Mouse (Mus musculus): ENCODE data around the gene Cog5. TPM values are rescaled to one million over a fixed set of nuclear protein-coding genes. Genes with fewer than 3 reads are reported as not detected.

The Cog5 gene
- polyA plus RNA-seq, 1 experiment from 2014 or later = 27.6 TPM

DNA sequence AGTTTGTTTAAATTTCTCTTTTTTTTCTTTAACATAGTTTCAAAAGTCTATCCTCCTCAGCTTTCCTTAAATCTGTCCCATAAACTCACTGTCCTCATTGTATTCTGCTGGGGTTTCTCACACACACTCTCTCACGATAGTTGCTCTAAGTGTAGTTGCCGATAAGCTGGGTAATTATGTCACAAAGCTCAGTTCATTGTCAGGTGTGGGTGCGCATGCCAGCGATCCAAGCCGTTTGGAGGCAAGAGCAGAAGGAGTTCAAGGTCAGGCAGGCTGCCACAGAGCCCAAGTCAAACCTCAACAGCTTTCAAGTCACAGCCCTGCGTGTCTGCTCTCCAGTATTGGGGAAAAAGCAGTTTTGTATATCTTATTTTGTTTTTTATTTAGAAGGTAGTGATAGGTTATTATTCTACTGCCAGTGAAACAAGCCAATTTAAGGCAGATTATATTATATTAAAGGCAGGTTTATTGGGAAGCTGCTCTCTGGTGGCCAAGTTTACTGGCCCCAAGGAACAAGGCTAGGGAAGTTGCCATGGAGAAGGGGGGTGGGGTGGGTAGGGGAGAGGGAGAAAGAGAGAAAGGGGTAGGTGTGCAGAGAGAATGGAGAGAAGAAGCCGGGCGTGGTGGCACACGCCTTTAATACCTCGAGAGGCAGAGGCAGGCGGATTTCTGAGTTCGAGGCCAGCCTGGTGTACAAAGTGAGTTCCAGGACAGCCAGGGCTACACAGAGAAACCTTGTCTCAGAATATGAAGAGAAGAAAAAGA, 71.0 kb downstream of the Cog5 start:
- H3K27ac ChIP-seq (ENCODE audit: low read length) = no peak overlapping the region
- H3K9ac ChIP-seq (replicated peaks; ENCODE audit: low read length) = no peak overlapping the region
- H3K4me1 ChIP-seq (ENCODE audit: insufficient read depth, low read length) = no peaks in the 10 kb centered on the region
- no peak overlapping the region for H3K4me3 ChIP-seq (ENCODE audit: low read length)
- no peaks in the 10 kb centered on the region for H3K9me3 ChIP-seq (ENCODE audit: low read length)
- H3K4me2 ChIP-seq (replicated peaks; ENCODE audit: low read depth, low read length) = no peak overlapping the region
- no peak for ATAC-seq (ENCODE audit: low FRiP score, low TSS enrichment)
- 90% methylated on average over 12 of the region's 12 CpGs for WGBS
- H3K27me3 ChIP-seq (ENCODE audit: insufficient read depth, low read length) = no peaks in the 10 kb centered on the region
- H3K36me3 ChIP-seq (ENCODE audit: insufficient read depth, low read length) = no peaks in the 10 kb centered on the region

DNA sequence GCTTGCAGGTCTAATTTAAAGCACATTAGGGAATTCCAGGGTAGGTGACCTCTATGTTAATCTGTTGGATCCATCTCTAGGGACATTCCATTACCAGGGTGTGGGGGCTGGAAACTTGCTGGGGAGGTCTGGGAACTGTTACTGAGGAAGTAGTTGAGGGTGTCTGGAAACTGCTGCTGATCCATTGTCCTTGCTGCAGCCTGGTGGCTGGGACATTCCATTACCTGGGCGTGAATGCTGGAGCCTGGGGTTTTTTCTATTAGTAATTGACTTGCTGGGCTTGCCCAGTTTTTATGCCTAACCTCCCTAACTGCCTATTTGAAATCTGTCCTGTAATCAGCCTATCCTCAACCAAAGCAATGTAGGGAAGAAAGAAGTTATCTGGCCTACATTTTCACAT, 72.0 kb downstream of the Cog5 start:
- H3K9me3 ChIP-seq (ENCODE audit: low read length) = no peaks in the 10 kb centered on the region
- no peaks in the 10 kb centered on the region for H3K4me1 ChIP-seq (ENCODE audit: insufficient read depth, low read length)
- no peak overlapping the region for H3K9ac ChIP-seq (replicated peaks; ENCODE audit: low read length)
- ATAC-seq (ENCODE audit: low FRiP score, low TSS enrichment) = no peak
- H3K27ac ChIP-seq (ENCODE audit: low read length) = no peak overlapping the region
- no peak overlapping the region for H3K4me2 ChIP-seq (replicated peaks; ENCODE audit: low read depth, low read length)
- H3K36me3 ChIP-seq (ENCODE audit: insufficient read depth, low read length) = no peaks in the 10 kb centered on the region
- H3K4me3 ChIP-seq (ENCODE audit: low read length) = no peak overlapping the region
- WGBS = 73% methylated on average over 1 of the region's 1 CpGs
- H3K27me3 ChIP-seq (ENCODE audit: insufficient read depth, low read length) = no peaks in the 10 kb centered on the region

DNA sequence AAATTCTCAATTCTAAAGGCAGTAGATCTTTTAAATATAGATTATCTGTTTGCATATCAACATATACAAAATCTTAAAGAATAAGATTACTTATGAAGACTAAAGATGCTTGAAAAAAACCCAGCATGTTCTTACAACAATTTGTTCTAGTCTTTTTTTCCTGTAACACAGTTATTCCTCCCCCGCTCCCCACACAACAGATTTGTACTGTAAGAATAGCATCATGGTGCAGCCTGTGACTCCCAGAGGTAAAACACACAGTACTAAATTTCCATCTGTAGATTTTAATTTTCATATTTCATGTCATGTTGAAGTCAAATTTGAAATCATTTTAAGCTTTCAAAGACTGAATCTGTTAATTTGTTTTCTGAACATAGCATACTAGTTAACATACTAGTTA, 75.5 kb downstream of the Cog5 start:
- WGBS = 91% methylated on average over 1 of the region's 1 CpGs
- Histone ChIP-seq H3K9me3 (ENCODE audit: low read length) (no peaks in the 10 kb centered on the region), H3K9ac (replicated peaks; ENCODE audit: low read length) (no peak overlapping the region), H3K4me3 (ENCODE audit: low read length) (no peak overlapping the region), H3K27me3 (ENCODE audit: insufficient read depth, low read length) (no peaks in the 10 kb centered on the region), H3K36me3 (ENCODE audit: insufficient read depth, low read length) (no peaks in the 10 kb centered on the region), H3K4me1 (ENCODE audit: insufficient read depth, low read length) (no peaks in the 10 kb centered on the region), H3K27ac (ENCODE audit: low read length) (no peak overlapping the region), H3K4me2 (replicated peaks; ENCODE audit: low read depth, low read length) (no peak overlapping the region)
- ATAC-seq (ENCODE audit: low FRiP score, low TSS enrichment) = no peak

DNA sequence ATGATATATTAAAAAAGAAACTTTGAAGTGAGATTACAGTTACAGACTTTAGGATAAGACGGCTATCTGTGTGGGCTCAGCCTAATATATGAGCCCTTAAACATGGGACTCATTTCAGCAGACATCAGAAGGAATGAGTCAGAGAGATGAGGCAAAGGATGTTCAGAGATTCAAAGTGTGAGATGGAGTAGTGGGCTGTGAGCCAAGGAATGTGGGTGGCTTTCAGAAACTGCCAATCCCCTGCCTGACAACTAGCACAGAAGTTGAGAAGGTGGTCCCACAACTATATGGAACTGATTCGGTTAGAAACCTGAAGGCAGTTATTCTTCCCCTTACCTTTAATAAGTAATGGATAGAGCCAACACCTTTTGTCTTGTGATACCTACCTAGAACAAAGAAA, 79.9 kb downstream of the Cog5 start:
- Histone ChIP-seq H3K36me3 (ENCODE audit: insufficient read depth, low read length) (no peaks in the 10 kb centered on the region), H3K4me2 (replicated peaks; ENCODE audit: low read depth, low read length) (no peak overlapping the region), H3K9me3 (ENCODE audit: low read length) (no peaks in the 10 kb centered on the region), H3K27me3 (ENCODE audit: insufficient read depth, low read length) (no peaks in the 10 kb centered on the region), H3K4me1 (ENCODE audit: insufficient read depth, low read length) (no peaks in the 10 kb centered on the region), H3K4me3 (ENCODE audit: low read length) (no peak overlapping the region), H3K27ac (ENCODE audit: low read length) (no peak overlapping the region), H3K9ac (replicated peaks; ENCODE audit: low read length) (no peak overlapping the region)
- no peak for ATAC-seq (ENCODE audit: low FRiP score, low TSS enrichment)
- WGBS = 88% methylated on average over 2 of the region's 2 CpGs

DNA sequence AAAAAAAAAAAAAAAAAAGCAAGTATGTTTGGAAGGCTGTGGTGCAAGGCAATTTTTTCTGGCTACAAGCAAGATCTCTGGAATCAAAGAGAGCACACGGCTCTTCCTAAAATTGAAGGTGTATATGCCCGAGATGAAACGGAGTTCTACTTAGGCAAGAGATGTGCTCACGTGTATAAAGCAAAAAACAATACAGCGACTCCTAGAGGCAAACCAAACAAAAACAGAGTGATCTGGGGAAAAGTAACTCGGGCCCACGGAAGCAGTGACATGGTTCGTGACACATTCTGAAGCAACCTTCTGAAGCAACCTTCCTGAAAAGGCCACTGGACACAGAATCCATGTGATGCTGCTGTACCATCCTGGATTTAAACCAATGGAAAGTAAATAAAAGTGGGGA, 92.6 kb downstream of the Cog5 start:
- Histone ChIP-seq H3K9me3 (ENCODE audit: low read length) (0 out of 2 replicates have a peak, but pooled peaks cover 8% of the 10 kb centered on the region), H3K9ac (replicated peaks; ENCODE audit: low read length) (no peak overlapping the region), H3K36me3 (ENCODE audit: insufficient read depth, low read length) (no peaks in the 10 kb centered on the region), H3K4me1 (ENCODE audit: insufficient read depth, low read length) (no peaks in the 10 kb centered on the region), H3K27me3 (ENCODE audit: insufficient read depth, low read length) (no peaks in the 10 kb centered on the region), H3K27ac (ENCODE audit: low read length) (no peak overlapping the region), H3K4me3 (ENCODE audit: low read length) (no peak overlapping the region), H3K4me2 (replicated peaks; ENCODE audit: low read depth, low read length) (no peak overlapping the region)
- 85% methylated on average over 8 of the region's 8 CpGs for WGBS
- ATAC-seq (ENCODE audit: low FRiP score, low TSS enrichment) = no peak

DNA sequence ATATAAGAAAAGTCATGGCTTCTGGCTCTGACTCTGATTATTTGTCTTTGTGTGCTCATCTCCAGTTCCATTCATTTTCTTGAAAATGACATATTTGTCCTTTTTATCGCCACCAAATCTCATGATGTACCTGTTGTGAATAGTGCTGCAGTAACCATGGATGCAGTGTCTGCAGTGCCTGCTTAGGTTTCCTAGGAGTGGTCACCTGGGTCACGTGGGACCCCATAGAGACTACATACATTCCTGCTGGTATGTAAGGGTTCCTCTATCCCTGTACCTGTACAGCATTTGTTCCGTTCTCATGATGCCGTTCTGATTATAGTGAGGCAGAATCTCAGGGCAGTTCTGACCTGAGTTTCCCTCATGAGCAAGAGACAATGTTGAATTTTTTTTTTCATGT, 95.2 kb downstream of the Cog5 start:
- Histone ChIP-seq H3K4me2 (replicated peaks; ENCODE audit: low read depth, low read length) (no peak overlapping the region), H3K27me3 (ENCODE audit: insufficient read depth, low read length) (no peaks in the 10 kb centered on the region), H3K9me3 (ENCODE audit: low read length) (no peaks in the 10 kb centered on the region), H3K36me3 (ENCODE audit: insufficient read depth, low read length) (no peaks in the 10 kb centered on the region), H3K4me1 (ENCODE audit: insufficient read depth, low read length) (no peaks in the 10 kb centered on the region), H3K9ac (replicated peaks; ENCODE audit: low read length) (no peak overlapping the region), H3K27ac (ENCODE audit: low read length) (no peak overlapping the region), H3K4me3 (ENCODE audit: low read length) (no peak overlapping the region)
- 92% methylated on average over 4 of the region's 4 CpGs for WGBS
- no peak for ATAC-seq (ENCODE audit: low FRiP score, low TSS enrichment)

DNA sequence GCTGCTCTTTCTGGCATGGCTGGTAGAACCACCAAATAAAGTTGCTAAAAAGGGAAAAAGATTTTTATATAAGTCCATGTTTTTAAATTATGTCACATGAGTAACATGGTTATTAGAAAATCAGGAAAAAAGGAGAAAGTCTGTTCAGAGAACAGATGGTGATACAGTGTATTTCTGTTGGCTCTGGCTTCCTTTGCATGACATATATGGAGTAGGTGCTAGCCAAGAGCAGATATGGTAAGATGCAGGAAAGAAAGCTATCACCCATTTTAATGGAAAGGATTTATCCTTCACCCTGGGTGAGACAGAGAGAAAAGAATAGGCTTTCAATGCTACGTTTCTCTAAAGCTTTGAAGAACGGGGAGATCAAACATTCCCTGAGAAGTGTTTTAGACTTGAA, 99.8 kb downstream of the Cog5 start:
- no peak for ATAC-seq (ENCODE audit: low FRiP score, low TSS enrichment)

DNA sequence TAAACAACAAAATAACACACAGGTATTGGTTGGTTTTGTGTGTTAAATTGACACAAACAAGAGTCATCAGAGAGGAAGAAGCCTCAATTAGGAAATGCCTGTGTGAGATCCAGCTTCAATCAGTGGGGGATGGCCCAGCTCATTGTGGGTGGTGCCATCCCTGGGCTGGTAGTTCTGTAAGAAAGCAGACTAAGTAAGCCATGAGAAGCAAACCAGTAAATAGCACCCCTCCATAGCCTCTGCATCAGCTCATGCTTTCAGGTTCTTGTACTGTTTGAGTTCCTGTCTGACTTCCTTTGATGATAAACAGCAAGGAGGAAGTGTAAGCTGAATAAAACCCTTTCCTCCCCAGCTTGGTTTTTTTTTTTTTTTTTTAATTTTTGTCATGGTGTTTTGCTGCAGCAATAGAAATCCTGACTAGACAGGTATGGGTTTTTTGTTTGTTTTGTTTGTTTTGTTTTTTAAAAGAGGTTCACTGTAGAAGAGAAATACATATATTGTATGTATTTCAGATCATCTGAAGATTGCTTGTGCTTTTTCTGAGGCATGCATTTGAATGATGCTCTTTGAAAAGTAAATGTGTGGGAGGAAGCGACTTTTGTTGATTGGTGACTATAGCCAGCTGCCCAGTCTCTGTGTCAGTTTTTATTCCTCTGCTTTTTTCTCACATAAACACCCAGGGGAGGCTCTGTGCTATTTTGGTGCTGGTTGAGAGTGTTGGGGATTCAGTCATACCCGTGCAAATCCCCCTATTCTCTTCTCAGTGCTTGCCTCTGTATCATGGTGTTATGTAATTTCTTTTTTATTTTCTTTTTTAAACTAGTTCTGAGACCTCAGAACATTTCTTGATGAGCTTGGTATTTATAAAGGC, 101.5 kb downstream of the Cog5 start:
- no peak overlapping the region for H3K4me3 ChIP-seq (ENCODE audit: low read length)
- H3K27ac ChIP-seq (ENCODE audit: low read length) = no peak overlapping the region
- H3K4me2 ChIP-seq (replicated peaks; ENCODE audit: low read depth, low read length) = no peak overlapping the region
- H3K9me3 ChIP-seq (ENCODE audit: low read length) = no peaks in the 10 kb centered on the region
- no peak overlapping the region for H3K9ac ChIP-seq (replicated peaks; ENCODE audit: low read length)
- no peak for ATAC-seq (ENCODE audit: low FRiP score, low TSS enrichment)
- H3K36me3 ChIP-seq (ENCODE audit: insufficient read depth, low read length) = no peaks in the 10 kb centered on the region
- no peaks in the 10 kb centered on the region for H3K27me3 ChIP-seq (ENCODE audit: insufficient read depth, low read length)
- no peaks in the 10 kb centered on the region for H3K4me1 ChIP-seq (ENCODE audit: insufficient read depth, low read length)
- 45% methylated on average over 2 of the region's 2 CpGs for WGBS

More for the DNA sequence above, 99.8 kb downstream of the Cog5 start:
- Histone ChIP-seq H3K9me3 (ENCODE audit: low read length) (no peaks in the 10 kb centered on the region), H3K36me3 (ENCODE audit: insufficient read depth, low read length) (no peaks in the 10 kb centered on the region), H3K4me2 (replicated peaks; ENCODE audit: low read depth, low read length) (no peak overlapping the region), H3K27ac (ENCODE audit: low read length) (no peak overlapping the region), H3K4me3 (ENCODE audit: low read length) (no peak overlapping the region), H3K4me1 (ENCODE audit: insufficient read depth, low read length) (no peaks in the 10 kb centered on the region), H3K9ac (replicated peaks; ENCODE audit: low read length) (no peak overlapping the region), H3K27me3 (ENCODE audit: insufficient read depth, low read length) (no peaks in the 10 kb centered on the region)
- WGBS = 72% methylated on average over 2 of the region's 2 CpGs

DNA sequence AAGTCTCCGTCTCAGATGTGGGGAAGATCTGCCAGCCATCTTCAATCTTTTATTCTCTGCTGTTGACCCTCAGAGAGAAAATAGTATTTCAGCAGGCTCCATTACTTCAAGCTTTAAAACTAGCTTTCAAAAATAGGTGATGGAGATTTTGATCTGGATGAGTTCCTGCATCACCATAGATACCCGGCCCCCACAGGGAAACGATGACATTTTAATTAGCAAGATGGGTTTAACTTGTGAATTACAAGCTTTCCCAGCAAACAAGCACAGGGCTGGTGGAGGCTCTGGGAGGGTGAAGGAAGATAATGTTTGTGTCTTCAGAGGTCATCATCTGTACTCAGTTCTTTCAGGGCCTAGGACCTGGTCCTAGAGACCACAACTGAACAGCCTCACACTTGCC, 118.9 kb downstream of the Cog5 start:
- Histone ChIP-seq H3K36me3 (ENCODE audit: insufficient read depth, low read length) (no peaks in the 10 kb centered on the region), H3K27ac (ENCODE audit: low read length) (no peak overlapping the region), H3K27me3 (ENCODE audit: insufficient read depth, low read length) (no peaks in the 10 kb centered on the region), H3K4me2 (replicated peaks; ENCODE audit: low read depth, low read length) (no peak overlapping the region), H3K9me3 (ENCODE audit: low read length) (no peaks in the 10 kb centered on the region), H3K4me1 (ENCODE audit: insufficient read depth, low read length) (peaks cover 5% of the 10 kb centered on the region), H3K4me3 (ENCODE audit: low read length) (no peak overlapping the region), H3K9ac (replicated peaks; ENCODE audit: low read length) (no peak overlapping the region)
- no peak for ATAC-seq (ENCODE audit: low FRiP score, low TSS enrichment)
- WGBS = 55% methylated on average over 3 of the region's 3 CpGs

DNA sequence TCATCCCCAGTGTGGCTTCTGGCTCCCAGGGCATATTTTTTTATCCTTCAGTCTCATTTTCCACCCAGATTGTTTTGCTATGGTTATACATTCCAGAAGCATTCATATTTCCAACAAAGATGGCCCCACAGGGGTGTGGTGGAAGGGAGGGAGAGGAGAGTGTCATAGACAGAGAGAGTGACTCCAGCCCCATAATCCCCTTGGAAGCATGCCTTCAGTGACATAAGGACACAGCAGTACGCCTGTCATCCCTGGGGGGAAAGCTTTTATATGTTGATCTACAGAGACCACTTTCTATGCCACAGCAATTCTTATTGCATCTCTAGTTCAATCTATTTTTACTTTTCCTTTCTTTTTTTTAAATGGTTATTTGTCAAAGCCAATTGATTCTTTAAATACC, 129.6 kb downstream of the Cog5 start:
- no peak overlapping the region for H3K4me2 ChIP-seq (replicated peaks; ENCODE audit: low read depth, low read length)
- no peaks in the 10 kb centered on the region for H3K4me1 ChIP-seq (ENCODE audit: insufficient read depth, low read length)
- ATAC-seq (ENCODE audit: low FRiP score, low TSS enrichment) = no peak
- H3K9me3 ChIP-seq (ENCODE audit: low read length) = no peaks in the 10 kb centered on the region
- no peak overlapping the region for H3K4me3 ChIP-seq (ENCODE audit: low read length)
- H3K27me3 ChIP-seq (ENCODE audit: insufficient read depth, low read length) = no peaks in the 10 kb centered on the region
- no peak overlapping the region for H3K27ac ChIP-seq (ENCODE audit: low read length)
- H3K36me3 ChIP-seq (ENCODE audit: insufficient read depth, low read length) = no peaks in the 10 kb centered on the region
- H3K9ac ChIP-seq (replicated peaks; ENCODE audit: low read length) = no peak overlapping the region
- WGBS = 79% methylated on average over 1 of the region's 1 CpGs

Measured in kidney, embryonic 16.5 days (tissue).